Mouse (Mus musculus) liver, embryonic 11.5 days (tissue): ENCODE measurements around the gene Cope. TPM values are rescaled to one million over a fixed set of nuclear protein-coding genes. Genes with fewer than 3 reads are reported as not detected.

Experiments
- ATAC-seq: fragments of 200-750 bp; cut with Nextera tagmentation; replicated peaks from 2 replicates; pipeline ENCODE4 v1.8.0; 2017; ENCODE audit warnings: moderate number of reproducible peaks, mild to moderate bottlenecking, moderate TSS enrichment, moderate library complexity; ENCODE audit not compliant: low FRiP score
- DNase-seq: peaks from one replicate; pipeline ENCODE4 v3.0.0-alpha.2; 2017; ENCODE audit warnings: low spot score
- H3K27ac ChIP-seq: fragments of 300-500 bp; sonication (generic); 2 replicates; pipeline ENCODE4 v1.5.1; 2014; ENCODE audit warnings: mild to moderate bottlenecking, low read depth, low read length, control low read depth
- H3K27me3 ChIP-seq: fragments of 300-500 bp; sonication (generic); replicated peaks from 2 replicates; pipeline ENCODE4 v1.6.1; 2014; ENCODE audit warnings: low read length, mixed read lengths; ENCODE audit not compliant: control insufficient read depth, insufficient read depth
- H3K36me3 ChIP-seq: fragments of 300-500 bp; sonication (generic); 2 replicates; pipeline ENCODE4 v1.6.1; 2014; ENCODE audit warnings: mild to moderate bottlenecking, low read length, moderate library complexity, mixed read lengths; ENCODE audit not compliant: control insufficient read depth, insufficient read depth
- H3K4me1 ChIP-seq: fragments of 300-500 bp; sonication (generic); replicated peaks from 2 replicates; pipeline ENCODE4 v1.6.1; 2014; ENCODE audit warnings: low read length, mixed read lengths; ENCODE audit not compliant: control insufficient read depth, insufficient read depth
- H3K4me2 ChIP-seq: fragments of 300-500 bp; sonication (generic); 2 replicates; pipeline ENCODE4 v1.6.1; 2014; ENCODE audit warnings: mild to moderate bottlenecking, control low read depth, moderate library complexity
- H3K4me3 ChIP-seq: fragments of 300-500 bp; sonication (generic); 2 replicates; pipeline ENCODE4 v1.5.1; 2014; ENCODE audit warnings: low read depth, low read length, control low read depth
- H3K9ac ChIP-seq: fragments of 300-500 bp; sonication (generic); 2 replicates; pipeline ENCODE4 v1.6.1; 2014; ENCODE audit warnings: low read depth, low read length, control low read depth
- H3K9me3 ChIP-seq: fragments of 300-500 bp; sonication (generic); 2 replicates; pipeline ENCODE4 v1.6.1; 2016; ENCODE audit warnings: low read length, inconsistent platforms, mixed read lengths; ENCODE audit not compliant: control insufficient read depth
- WGBS: fragments of 180-500 bp; shearing (Covaris S2); extraction: QIAGEN DNeasy Blood & Tissue Kit; methylation state at CpG from one replicate; pipeline ENCODE4 v1.1.7; 2014; 5-methylcytosine and 5-hydroxymethylcytosine counted together
- polyA plus RNA-seq: library from polyadenylated mRNA; unstranded; fragments of >200 nt; fragmentation: Nextera tagmentation; extraction: Ambion mirVana; gene quantifications from 2 replicates; pipeline ENCODE4 v1.2.1, GENCODE M21; 2014

Cope gene
- polyA plus RNA-seq, 1 experiment from 2014 or later: 281 TPM

DNA sequence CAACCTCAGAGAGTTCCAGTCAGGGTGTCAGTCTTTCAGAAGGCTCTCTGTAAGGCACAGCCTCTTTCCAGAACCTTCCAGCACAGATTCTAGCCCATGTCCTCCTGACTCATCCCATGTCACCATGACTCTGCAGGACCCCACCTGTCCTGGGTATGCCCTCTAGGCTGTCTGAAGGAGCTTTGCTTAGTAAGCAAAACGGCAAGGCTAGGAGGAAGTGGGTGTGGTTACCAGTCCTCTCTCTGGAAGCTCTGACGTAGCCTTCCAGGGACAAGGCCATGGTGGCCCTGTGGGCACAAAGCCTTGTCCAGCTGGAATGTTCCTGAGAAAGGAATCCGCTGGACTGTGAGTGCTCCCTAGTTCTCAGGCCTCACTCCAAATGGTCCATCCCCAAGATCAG is 29.4 kb upstream of the Cope start:
- Histone ChIP-seq H3K9ac (no peak overlapping the region), H3K36me3 (no peaks in the 10 kb centered on the region), H3K27me3 (no peaks in the 10 kb centered on the region), H3K4me2 (no peak overlapping the region), H3K4me1 (peaks cover 38% of the 10 kb centered on the region), H3K27ac (no peak overlapping the region), H3K4me3 (no peak overlapping the region), H3K9me3 (no peaks in the 10 kb centered on the region)
- ATAC-seq: peak; percentile 58
- 47% methylated on average over 3 of the region's 3 CpGs for WGBS
- DNase-seq: no peak

DNA sequence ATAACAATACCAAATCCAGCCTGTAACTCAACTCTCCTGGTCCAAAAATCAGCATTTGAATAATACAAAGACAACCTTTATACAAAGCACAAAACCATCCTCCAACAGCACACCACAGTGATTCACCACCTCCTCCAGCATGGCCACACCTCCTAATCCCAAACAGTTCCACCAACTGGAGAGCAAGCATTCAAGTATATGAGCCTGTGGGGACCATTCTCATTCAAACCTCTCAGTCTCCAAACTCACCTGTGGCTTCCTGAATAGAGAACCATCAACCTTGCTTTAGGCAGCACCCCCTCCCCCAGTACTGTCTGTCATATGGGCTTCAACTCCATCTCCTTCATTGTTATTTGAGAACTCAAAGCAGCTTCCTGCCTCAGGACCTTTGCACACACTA is 28.0 kb upstream of the Cope start:
- Histone ChIP-seq H3K4me1 (peaks cover 42% of the 10 kb centered on the region), H3K27me3 (no peaks in the 10 kb centered on the region), H3K9ac (no peak overlapping the region), H3K4me2 (no peak overlapping the region), H3K27ac (no peak overlapping the region), H3K9me3 (no peaks in the 10 kb centered on the region), H3K4me3 (no peak overlapping the region), H3K36me3 (no peaks in the 10 kb centered on the region)
- no peak for DNase-seq
- no peak for ATAC-seq

GRCm38 (mm10) chr8:70276476-70276875 is 25.8 kb upstream of the Cope start:
- Histone ChIP-seq H3K9ac (peak overlapping the region; percentile 43; the same call in 1 of the 2 replicates), H3K27ac (peak overlapping the region; percentile 69), H3K4me1 (peaks cover 56% of the 10 kb centered on the region), H3K36me3 (no peaks in the 10 kb centered on the region), H3K27me3 (no peaks in the 10 kb centered on the region), H3K4me3 (no peak overlapping the region), H3K9me3 (no peaks in the 10 kb centered on the region), H3K4me2 (peak overlapping the region; percentile 35; the same call in 1 of the 2 replicates)
- ATAC-seq (peak; percentile 78), DNase-seq (peak; percentile 46)
- 37% methylated on average over 3 of the region's 3 CpGs for WGBS

GRCm38 (mm10) chr8:70278175-70278574 is 24.1 kb upstream of the Cope start:
- Histone ChIP-seq H3K9ac (peak overlapping the region; percentile 56), H3K4me3 (peak overlapping the region; percentile 31), H3K4me2 (peak overlapping the region; percentile 43), H3K27me3 (no peaks in the 10 kb centered on the region), H3K9me3 (no peaks in the 10 kb centered on the region), H3K27ac (no peak overlapping the region), H3K36me3 (no peaks in the 10 kb centered on the region), H3K4me1 (peaks cover 46% of the 10 kb centered on the region)
- DNase-seq (no peak), ATAC-seq (no peak)
- WGBS: 51% methylated on average over 15 of the region's 15 CpGs

- ATAC-seq (no peak), DNase-seq (no peak)
- H3K9ac ChIP-seq: no peak overlapping the region
- WGBS: 60% methylated on average over 8 of the region's 8 CpGs
- peaks cover 46% of the 10 kb centered on the region for H3K4me1 ChIP-seq
- H3K9me3 ChIP-seq: no peaks in the 10 kb centered on the region
- no peaks in the 10 kb centered on the region for H3K36me3 ChIP-seq
- no peaks in the 10 kb centered on the region for H3K27me3 ChIP-seq
- H3K4me3 ChIP-seq: peak overlapping the region; percentile 13; the same call in 1 of the 2 replicates
- H3K27ac ChIP-seq: peak overlapping the region; percentile 32; the same call in 1 of the 2 replicates
- no peak overlapping the region; the same call in none of the 2 replicates for H3K4me2 ChIP-seq
Measured at GRCm38 (mm10) chr8:70279266-70279665, 23.1 kb upstream of the Cope start.

GRCm38 (mm10) chr8:70281001-70281400 is 21.3 kb upstream of the Cope start:
- no peak overlapping the region for H3K9ac ChIP-seq
- H3K4me3 ChIP-seq: no peak overlapping the region
- no peaks in the 10 kb centered on the region for H3K27me3 ChIP-seq
- peaks cover 48% of the 10 kb centered on the region for H3K4me1 ChIP-seq
- H3K36me3 ChIP-seq: peaks cover 10% of the 10 kb centered on the region
- WGBS: 55% methylated on average over 3 of the region's 3 CpGs
- no peak overlapping the region; the same call in 1 of the 2 replicates for H3K27ac ChIP-seq
- no peak for ATAC-seq
- no peaks in the 10 kb centered on the region for H3K9me3 ChIP-seq
- no peak overlapping the region for H3K4me2 ChIP-seq
- no peak for DNase-seq

GRCm38 (mm10) chr8:70282603-70283135 is 19.6 kb upstream of the Cope start, which contains the start of gene Homer3:
TSS of gene Homer3 (plus strand) at chr8:70282827.
- peak within 1 kb of the TSS; percentile 88 for H3K4me2 ChIP-seq
- H3K4me1 ChIP-seq: peaks cover 33% of the 10 kb centered on the region
- DNase-seq (peak; percentile 94), ATAC-seq (peak; percentile 85)
- H3K9me3 ChIP-seq: no peaks in the 10 kb centered on the region
- peak within 1 kb of the TSS; percentile 86 for H3K9ac ChIP-seq
- WGBS: 1% methylated on average over 35 of the region's 36 CpGs
- H3K4me3 ChIP-seq: peak within 1 kb of the TSS; percentile 72
- H3K27me3 ChIP-seq: no peaks in the 10 kb centered on the region
- peak within 1 kb of the TSS; percentile 65 for H3K27ac ChIP-seq
- peaks cover 23% of the 10 kb centered on the region for H3K36me3 ChIP-seq

GRCm38 (mm10) chr8:70283136-70284077 is 18.9 kb upstream of the Cope start:
- ATAC-seq (peak; percentile 37), DNase-seq (peak; percentile 51)
- H3K4me2 ChIP-seq: peak overlapping the region; percentile 88
- 2% methylated on average over 55 of the region's 55 CpGs for WGBS
- peak overlapping the region; percentile 86 for H3K9ac ChIP-seq
- peaks cover 25% of the 10 kb centered on the region for H3K36me3 ChIP-seq
- H3K27me3 ChIP-seq: no peaks in the 10 kb centered on the region
- H3K4me3 ChIP-seq: peak overlapping the region; percentile 72
- H3K27ac ChIP-seq: peak overlapping the region; percentile 65
- H3K9me3 ChIP-seq: no peaks in the 10 kb centered on the region
- H3K4me1 ChIP-seq: peaks cover 26% of the 10 kb centered on the region
